Mouse (Mus musculus) hindbrain, embryonic 16.5 days (tissue): ENCODE measurements around the gene Muc1. TPM values are rescaled to one million over a fixed set of nuclear protein-coding genes. Genes with fewer than 3 reads are reported as not detected.
A peak's percentile ranks its signal among the peaks of the same experiment; 100 is the strongest.

Source experiments
- ATAC-seq: fragments of 200-750 bp; cut with Nextera tagmentation; 2 replicates; pipeline ENCODE4 v1.8.0; 2017; ENCODE audit warnings: moderate TSS enrichment, moderate library complexity
- H3K27ac ChIP-seq: fragments of 300-500 bp; sonication (generic); 2 replicates; pipeline ENCODE4 v1.5.1; 2014; ENCODE audit warnings: low read depth, mild to moderate bottlenecking, control low read depth, low read length, moderate library complexity
- H3K27me3 ChIP-seq: fragments of 300-500 bp; sonication (generic); replicated peaks from 2 replicates; pipeline ENCODE4 v1.6.1; 2014; ENCODE audit warnings: low read length; ENCODE audit not compliant: control insufficient read depth, insufficient read depth
- H3K36me3 ChIP-seq: fragments of 300-500 bp; sonication (generic); 2 replicates; pipeline ENCODE4 v1.6.1; 2014; ENCODE audit warnings: mild to moderate bottlenecking, low read length, moderate library complexity, mixed read lengths; ENCODE audit not compliant: control insufficient read depth, insufficient read depth
- H3K4me1 ChIP-seq: fragments of 300-500 bp; sonication (generic); 2 replicates; pipeline ENCODE4 v1.6.1; 2014; ENCODE audit warnings: low read depth, low read length; ENCODE audit not compliant: control insufficient read depth, insufficient read depth
- H3K4me2 ChIP-seq: fragments of 300-500 bp; sonication (generic); 2 replicates; pipeline ENCODE4 v1.6.1; 2014; ENCODE audit warnings: mild to moderate bottlenecking, low read length, control low read depth, moderate library complexity
- H3K4me3 ChIP-seq: fragments of 300-500 bp; sonication (generic); 2 replicates; pipeline ENCODE4 v1.5.1; 2014; ENCODE audit warnings: mild to moderate bottlenecking, low read length, control low read depth, moderate library complexity
- H3K9ac ChIP-seq: fragments of 300-500 bp; sonication (generic); 2 replicates; pipeline ENCODE4 v1.6.1; 2014; ENCODE audit warnings: low read depth, mild to moderate bottlenecking, control low read depth, low read length, moderate library complexity
- H3K9me3 ChIP-seq: fragments of 300-500 bp; sonication (generic); 2 replicates; pipeline ENCODE4 v1.6.1; 2014; ENCODE audit warnings: mild to moderate bottlenecking, low read length, moderate library complexity; ENCODE audit not compliant: control insufficient read depth
- WGBS: fragments of 180-500 bp; shearing (Covaris S2); extraction: QIAGEN DNeasy Blood & Tissue Kit; methylation state at CpG from one replicate; pipeline ENCODE4 v1.1.7; 2014; 5-methylcytosine and 5-hydroxymethylcytosine counted together
- microRNA counts: library from miRNA; unstranded; fragments of <30 nt; microRNA quantifications from one replicate; lab custom pipeline; 2016
- microRNA-seq: library from miRNA; unstranded; fragments of <30 nt; microRNA quantifications from one replicate; pipeline ENCODE4, GENCODE M21; 2017
- polyA plus RNA-seq: library from polyadenylated mRNA; unstranded; fragments of >200 nt; fragmentation: Nextera tagmentation; extraction: Ambion mirVana; gene quantifications from 2 replicates; pipeline ENCODE4 v1.2.1, GENCODE M21; 2015

Muc1 gene
- polyA plus RNA-seq, 1 experiment from 2014 or later: 0.90 TPM

DNA sequence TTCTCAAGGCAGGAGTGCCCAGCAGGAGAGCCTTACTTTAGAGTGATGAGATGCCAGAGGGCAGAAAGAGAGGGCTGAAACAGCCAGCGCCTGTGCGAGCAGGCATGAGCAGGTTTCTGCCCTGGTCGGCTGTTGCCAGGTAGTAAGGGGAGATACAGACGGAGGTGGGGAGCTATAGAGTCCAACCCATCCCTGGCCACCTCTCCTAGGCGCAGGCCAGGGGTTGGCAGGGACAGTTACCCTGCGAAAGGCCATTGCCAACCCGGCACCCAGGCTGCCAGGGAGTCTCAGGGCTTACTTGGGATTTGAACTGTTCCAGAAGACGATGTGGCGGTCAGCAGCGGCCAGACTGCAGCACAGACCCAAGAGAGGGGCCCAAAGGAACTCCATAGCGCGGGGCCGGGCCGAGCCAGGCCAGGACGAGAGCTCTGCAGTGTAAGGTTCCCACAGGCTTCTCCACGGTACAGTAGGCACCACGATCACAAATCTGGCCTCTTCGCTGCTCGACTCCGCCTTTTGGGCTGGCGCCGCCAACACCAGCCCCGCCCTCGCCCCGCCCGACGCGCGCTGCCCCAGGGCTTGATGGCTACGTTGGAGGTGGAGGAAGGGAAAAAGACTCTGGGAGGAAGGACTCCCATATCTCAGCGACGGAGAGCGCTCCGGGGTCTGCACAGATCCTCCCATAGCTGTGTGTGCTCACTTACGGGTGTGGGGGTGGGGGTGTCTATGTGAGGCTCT lies 50.5 kb downstream of the Muc1 start:
- H3K27me3 ChIP-seq: no peaks in the 10 kb centered on the region

DNA sequence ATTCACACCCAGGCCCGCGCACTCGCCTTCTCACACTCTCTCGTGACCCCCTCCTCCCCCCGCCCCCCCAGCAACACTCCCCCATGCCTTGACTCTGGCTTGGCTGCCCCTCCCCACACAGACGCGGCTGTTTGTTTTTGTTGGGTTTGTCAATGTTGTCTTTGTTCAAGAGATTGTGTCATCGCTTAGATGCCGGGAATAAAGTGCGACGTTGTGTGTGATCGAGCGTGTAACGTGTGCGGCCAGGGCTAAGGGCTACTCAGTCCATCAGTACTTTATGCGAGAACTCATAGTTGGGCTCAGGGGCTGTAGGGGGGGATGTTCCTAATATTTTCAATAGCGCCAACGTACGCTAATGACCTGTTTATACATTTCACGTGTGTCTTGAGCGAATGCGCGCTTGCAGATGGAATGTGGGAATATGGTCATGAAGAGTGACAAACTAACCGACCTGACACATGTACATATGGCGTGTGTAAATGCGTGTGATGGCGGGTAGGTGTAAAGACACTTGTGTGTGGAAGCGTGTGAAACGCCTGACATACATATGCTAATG lies 51.3 kb downstream of the Muc1 start:
- Histone ChIP-seq H3K9ac (peak overlapping the region; percentile 73), H3K36me3 (no peaks in the 10 kb centered on the region), H3K27me3 (no peaks in the 10 kb centered on the region), H3K4me3 (peak overlapping the region; percentile 53), H3K9me3 (no peaks in the 10 kb centered on the region), H3K4me2 (peak overlapping the region; percentile 98), H3K27ac (no peak overlapping the region; the same call in 1 of the 2 replicates), H3K4me1 (peaks cover 28% of the 10 kb centered on the region)
- WGBS: under 1% methylated on average over 29 of the region's 29 CpGs
- peak; percentile 9 for ATAC-seq

More for the DNA sequence above, 50.5 kb downstream of the Muc1 start:
- H3K4me3 ChIP-seq: peak overlapping the region; percentile 53
- peaks cover 28% of the 10 kb centered on the region for H3K4me1 ChIP-seq
- no peaks in the 10 kb centered on the region for H3K36me3 ChIP-seq
- no peaks in the 10 kb centered on the region for H3K9me3 ChIP-seq
- peak overlapping the region; percentile 98 for H3K4me2 ChIP-seq
- peak overlapping the region; percentile 50; the same call in 1 of the 2 replicates for H3K27ac ChIP-seq
- WGBS: 1% methylated on average over 35 of the region's 35 CpGs
- peak overlapping the region; percentile 73 for H3K9ac ChIP-seq
- ATAC-seq: peak; percentile 72

DNA sequence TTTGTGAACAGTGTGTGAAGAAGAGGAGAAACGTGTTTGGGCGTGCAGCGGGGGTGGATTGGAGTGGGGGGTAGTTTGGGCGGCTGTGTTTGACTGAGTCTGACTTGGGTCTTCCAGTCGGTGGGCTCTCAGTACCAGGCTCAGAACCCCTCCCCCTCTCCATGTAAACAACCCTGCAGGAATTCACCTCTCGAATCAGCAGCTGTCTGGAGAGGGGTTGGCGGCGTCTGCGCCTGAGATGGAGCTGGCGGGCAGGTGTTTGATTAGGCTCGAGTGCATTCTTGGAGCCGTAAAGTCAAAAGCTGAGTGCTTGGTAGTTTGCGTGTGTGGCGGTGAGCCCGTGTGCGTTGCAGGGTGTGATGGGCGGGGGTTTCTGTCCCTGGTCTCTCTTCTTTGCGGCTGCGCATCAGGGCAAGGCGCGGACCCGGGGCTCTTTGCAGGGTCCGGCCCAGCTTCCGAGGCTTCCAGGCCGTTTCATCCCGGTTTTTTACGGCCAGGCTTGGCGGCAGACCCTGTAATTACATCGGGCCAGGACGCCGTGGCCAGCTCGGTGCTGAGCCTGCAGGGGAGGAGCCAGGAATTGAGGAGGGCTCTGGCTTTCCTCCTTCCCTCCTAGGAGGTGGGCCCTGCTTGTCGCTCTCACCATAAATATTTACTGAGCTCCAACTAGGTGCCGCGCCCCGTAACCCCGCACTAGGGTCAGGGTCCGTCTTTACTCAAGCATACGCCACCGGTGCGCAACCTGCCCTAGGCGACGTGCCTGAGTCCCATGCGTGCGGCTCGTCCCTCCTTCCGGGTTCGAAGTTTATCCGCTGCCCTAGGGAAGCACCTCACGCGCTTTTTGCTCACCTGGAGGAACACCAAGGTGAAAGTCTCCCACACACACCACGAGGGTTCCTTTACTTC lies 52.0 kb downstream of the Muc1 start, which contains the start of gene Efna1:
TSS of gene Efna1 (minus strand) at position 537 of the 906 bp plus-strand sequence.
- no peaks in the 10 kb centered on the region for H3K9me3 ChIP-seq
- no peaks in the 10 kb centered on the region for H3K27me3 ChIP-seq
- no peak within 1 kb of the TSS; the same call in 1 of the 2 replicates for H3K27ac ChIP-seq
- peak within 1 kb of the TSS; percentile 73 for H3K9ac ChIP-seq
- no peaks in the 10 kb centered on the region for H3K36me3 ChIP-seq
- peaks cover 28% of the 10 kb centered on the region for H3K4me1 ChIP-seq
- peak within 1 kb of the TSS; percentile 98 for H3K4me2 ChIP-seq
- peak within 1 kb of the TSS; percentile 53 for H3K4me3 ChIP-seq
- ATAC-seq: peak; percentile 45
- under 1% methylated on average over 52 of the region's 52 CpGs for WGBS

DNA sequence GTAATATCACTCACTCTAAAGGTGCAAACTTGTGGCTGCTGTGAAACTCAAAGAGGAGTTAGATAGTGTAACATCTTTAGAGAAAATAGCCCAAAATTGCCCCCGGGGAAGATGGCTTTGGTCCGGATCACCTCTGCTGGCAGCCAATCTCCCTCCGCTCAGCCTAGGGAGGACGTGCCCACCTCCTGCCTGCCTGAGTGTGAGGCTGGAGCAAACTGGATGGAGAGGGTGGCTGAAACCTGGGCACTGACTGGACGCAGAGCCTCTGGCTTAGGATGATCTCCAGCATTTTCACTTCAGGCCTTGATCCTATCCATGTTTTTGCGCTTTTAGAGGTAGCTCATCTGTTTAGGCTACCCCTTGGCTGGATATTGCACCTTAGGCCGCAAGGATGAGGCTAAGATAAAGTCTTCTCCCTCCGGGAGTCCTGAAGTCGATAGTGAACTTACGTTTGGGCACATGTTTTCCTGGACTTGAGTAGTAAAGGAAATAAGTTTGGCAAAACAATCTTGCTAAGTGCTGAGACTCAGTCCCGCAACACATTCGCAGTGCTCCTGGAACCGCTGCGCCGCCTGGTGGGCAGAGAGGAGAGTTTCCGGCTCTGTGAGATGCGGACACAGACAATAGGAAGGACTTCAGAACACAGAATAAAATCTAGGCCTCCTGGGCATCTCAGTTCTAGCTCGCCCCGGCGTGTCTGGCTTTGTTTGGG lies 52.9 kb downstream of the Muc1 start:
- no peaks in the 10 kb centered on the region for H3K9me3 ChIP-seq
- peak overlapping the region; percentile 53; the same call in 1 of the 2 replicates for H3K4me3 ChIP-seq
- no peak overlapping the region for H3K27ac ChIP-seq
- ATAC-seq: peak; percentile 35; the same call in 1 of the 2 replicates
- H3K4me1 ChIP-seq: peaks cover 28% of the 10 kb centered on the region
- no peaks in the 10 kb centered on the region for H3K27me3 ChIP-seq
- no peak overlapping the region; the same call in 1 of the 2 replicates for H3K9ac ChIP-seq
- peak overlapping the region; percentile 98 for H3K4me2 ChIP-seq
- WGBS: 9% methylated on average over 20 of the region's 20 CpGs
- no peaks in the 10 kb centered on the region for H3K36me3 ChIP-seq

DNA sequence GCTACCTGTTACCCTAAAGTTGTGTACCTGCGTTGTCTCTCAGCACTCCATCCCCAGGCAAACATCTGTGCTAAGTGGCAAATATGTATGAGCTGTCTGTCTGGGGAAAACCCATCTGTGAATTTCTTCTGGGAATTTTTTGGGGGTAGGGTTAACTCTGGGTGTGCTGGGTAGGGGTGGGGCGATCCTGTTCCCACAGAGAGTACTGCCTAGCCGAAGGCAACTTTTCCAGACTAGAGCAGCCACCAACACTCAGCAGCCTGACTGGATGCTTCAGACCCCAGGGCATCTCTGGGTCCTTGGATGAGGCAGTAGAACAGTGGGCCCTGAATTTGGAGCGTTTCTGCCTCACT lies 53.4 kb downstream of the Muc1 start:
- no peaks in the 10 kb centered on the region for H3K27me3 ChIP-seq
- H3K4me3 ChIP-seq: no peak overlapping the region
- H3K9ac ChIP-seq: no peak overlapping the region; the same call in 1 of the 2 replicates
- H3K27ac ChIP-seq: no peak overlapping the region
- H3K9me3 ChIP-seq: no peaks in the 10 kb centered on the region
- peaks cover 28% of the 10 kb centered on the region for H3K4me1 ChIP-seq
- H3K4me2 ChIP-seq: no peak overlapping the region
- H3K36me3 ChIP-seq: no peaks in the 10 kb centered on the region
- WGBS: 18% methylated on average over 4 of the region's 4 CpGs
- 0 out of 2 replicates have a peak, but pooled peaks have one; percentile 1 for ATAC-seq

MicroRNAs within 50 kb of the gene (microRNA counts, 519-probe panel; counts per million panel counts)
- 1,964 counts per million, percentile 26 among the panel's probes with 10 or more counts for microRNA mmu-miR-92b (lab: Ali Mortazavi, UCI)

Small RNA genes lying within 50 kb of the gene (microRNA-seq; reads per million reads assigned to microRNA genes)
- gene Mir92b: 3,428 reads per million, percentile 87 among the genes with 10 or more reads in this experiment

Other genes with a start within 250 kb of the Muc1 start
- gene Rusc1, start 135.7 kb upstream of the Muc1 start, polyA plus RNA-seq: 101 and 112 TPM in 2 replicates
- gene Gm43738, start 128.0 kb upstream of the Muc1 start, polyA plus RNA-seq: not detected in 2 replicates
- 511 and 525 TPM in 2 replicates for gene Fdps, start 127.1 kb upstream of the Muc1 start, polyA plus RNA-seq
- gene Pklr, start 92.9 kb upstream of the Muc1 start, polyA plus RNA-seq: 0.10 and 0.11 TPM in 2 replicates
- 58.1 and 58.4 TPM in 2 replicates for gene Hcn3, start 68.9 kb upstream of the Muc1 start, polyA plus RNA-seq
- gene Clk2, start 64.3 kb upstream of the Muc1 start, polyA plus RNA-seq: 17.3 and 18.8 TPM in 2 replicates
- 166 and 172 TPM in 2 replicates for gene Scamp3, start 51.6 kb upstream of the Muc1 start, polyA plus RNA-seq
- gene Fam189b, start 45.9 kb upstream of the Muc1 start, polyA plus RNA-seq: 35.4 and 40.8 TPM in 2 replicates
- 51.8 and 54.0 TPM in 2 replicates for gene Gba, start 26.1 kb upstream of the Muc1 start, polyA plus RNA-seq
- gene Thbs3, start 13.9 kb upstream of the Muc1 start, polyA plus RNA-seq: 47.5 and 53.0 TPM in 2 replicates
- 163 and 166 TPM in 2 replicates for gene Mtx1, start 2.0 kb upstream of the Muc1 start, polyA plus RNA-seq
- 205 and 227 TPM in 2 replicates for gene Krtcap2, start 16.9 kb downstream of the Muc1 start, polyA plus RNA-seq
- 78.7 and 87.1 TPM in 2 replicates for gene Trim46, start 17.3 kb downstream of the Muc1 start, polyA plus RNA-seq
- gene Dpm3, start 30.3 kb downstream of the Muc1 start, polyA plus RNA-seq: 64.3 and 79.8 TPM in 2 replicates
- gene Slc50a1, start 41.5 kb downstream of the Muc1 start, polyA plus RNA-seq: 39.4 and 43.9 TPM in 2 replicates
- gene Efna1, start 52.1 kb downstream of the Muc1 start, polyA plus RNA-seq: 8.4 and 9.9 TPM in 2 replicates
- 77.9 and 78.0 TPM in 2 replicates for gene Efna3, start 93.9 kb downstream of the Muc1 start, polyA plus RNA-seq
- gene Efna4, start 109.0 kb downstream of the Muc1 start, polyA plus RNA-seq: 3.9 and 5.0 TPM in 2 replicates
- gene Adam15, start 120.9 kb downstream of the Muc1 start, polyA plus RNA-seq: 74.6 and 84.1 TPM in 2 replicates
- gene Dcst2, start 132.9 kb downstream of the Muc1 start, polyA plus RNA-seq: 0.10 and 0.11 TPM in 2 replicates
- 0.66 and 1.1 TPM in 2 replicates for gene Dcst1, start 136.2 kb downstream of the Muc1 start, polyA plus RNA-seq
- gene Zbtb7b, start 165.7 kb downstream of the Muc1 start, polyA plus RNA-seq: 0.79 and 0.88 TPM in 2 replicates
- gene Lenep, start 173.7 kb downstream of the Muc1 start, polyA plus RNA-seq: 0.60 TPM in 1 of 2 replicates, not detected in the other
- 34.7 and 36.6 TPM in 2 replicates for gene Flad1, start 182.8 kb downstream of the Muc1 start, polyA plus RNA-seq
- 87.9 and 91.5 TPM in 2 replicates for gene Cks1b, start 189.3 kb downstream of the Muc1 start, polyA plus RNA-seq
- 16.9 and 23.8 TPM in 2 replicates for gene Shc1, start 189.4 kb downstream of the Muc1 start, polyA plus RNA-seq
- 34.1 and 45.6 TPM in 2 replicates for gene Pygo2, start 201.2 kb downstream of the Muc1 start, polyA plus RNA-seq
- gene Pbxip1, start 207.6 kb downstream of the Muc1 start, polyA plus RNA-seq: 25.0 and 26.4 TPM in 2 replicates
- gene Pmvk, start 225.5 kb downstream of the Muc1 start, polyA plus RNA-seq: 137 and 156 TPM in 2 replicates